Mouse (Mus musculus) cortical plate, adult 2 months (tissue): ENCODE data around the gene Kctd2. TPM values are rescaled to one million over a fixed set of nuclear protein-coding genes. Genes with fewer than 3 reads are reported as not detected.

Experiments used
- H3K27ac ChIP-seq: fragments of 200-500 bp; 2 replicates; pipeline ENCODE4 v1.5.1; 2012; ENCODE audit warnings: low read length, control low read depth, inconsistent platforms; ENCODE audit not compliant: insufficient read depth
- H3K4me1 ChIP-seq: fragments of 200-500 bp; 2 replicates; pipeline ENCODE4 v1.6.1; 2011; ENCODE audit warnings: low read length; ENCODE audit not compliant: control insufficient read depth, insufficient read depth
- H3K4me3 ChIP-seq: fragments of 200-500 bp; 2 replicates; pipeline ENCODE4 v1.5.1; 2011; ENCODE audit warnings: mild to moderate bottlenecking, low read length, control low read depth; ENCODE audit not compliant: insufficient read depth
- CTCF ChIP-seq: fragments of 200-500 bp; IDR thresholded peaks from 2 replicates; pipeline ENCODE4 v1.5.1; 2011; ENCODE audit warnings: mild to moderate bottlenecking, control low read depth, low read length; ENCODE audit not compliant: insufficient read depth; ENCODE audit errors: extremely low read depth
- POLR2A ChIP-seq: fragments of 200-500 bp; IDR thresholded peaks from 2 replicates; pipeline ENCODE4 v1.6.1; 2011; ENCODE audit warnings: mild to moderate bottlenecking, low read length, control low read depth; ENCODE audit not compliant: insufficient read depth; ENCODE audit errors: extremely low read depth
- polyA plus RNA-seq: library from polyadenylated mRNA; depleted of rRNA; stranded (reverse); fragments of >200 nt; gene quantifications from 2 replicates; pipeline ENCODE4 v1.2.3, GENCODE M21; 2012; rRNA removed

The Kctd2 gene
- polyA plus RNA-seq, result 75.0 and 81.1 TPM in 2 replicates

- Histone ChIP-seq H3K4me3 (peak within 1 kb of the TSS; percentile 82), H3K4me1 (peaks cover 5% of the 10 kb centered on the region; the same call in 1 of the 2 replicates), H3K27ac (peak within 1 kb of the TSS; percentile 95)
- TF ChIP-seq POLR2A, result peak; percentile 87
- no peak for TF ChIP-seq CTCF
Measured at GRCm38 (mm10) chr11:115419531-115420237, at the start of gene Kctd2, which contains the start of gene Atp5h. Gene Kctd2 (plus strand): TSS chr11:115420128. Gene Atp5h (minus strand): TSS chr11:115419962.

GRCm38 (mm10) chr11:115370368-115370767, 49.6 kb upstream of the Kctd2 start:
- no peak overlapping the region for H3K27ac ChIP-seq
- H3K4me1 ChIP-seq, result peaks cover 8% of the 10 kb centered on the region
- TF ChIP-seq POLR2A (no peak), CTCF (no peak)
- no peak overlapping the region for H3K4me3 ChIP-seq

GRCm38 (mm10) chr11:115371354-115371753, 48.6 kb upstream of the Kctd2 start:
- H3K4me3 ChIP-seq, result no peak overlapping the region
- peaks cover 8% of the 10 kb centered on the region for H3K4me1 ChIP-seq
- no peak overlapping the region for H3K27ac ChIP-seq
- TF ChIP-seq POLR2A (no peak), CTCF (no peak)

- TF ChIP-seq CTCF (no peak), POLR2A (no peak)
- no peak overlapping the region for H3K4me3 ChIP-seq
- H3K4me1 ChIP-seq, result peaks cover 8% of the 10 kb centered on the region
Measured at GRCm38 (mm10) chr11:115372015-115372414, 47.9 kb upstream of the Kctd2 start.

GRCm38 (mm10) chr11:115372737-115373136, 47.2 kb upstream of the Kctd2 start:
- Histone ChIP-seq H3K27ac (no peak overlapping the region), H3K4me1 (peaks cover 8% of the 10 kb centered on the region), H3K4me3 (no peak overlapping the region)
- TF ChIP-seq POLR2A (no peak), CTCF (no peak)

More at GRCm38 (mm10) chr11:115372015-115372414, 47.9 kb upstream of the Kctd2 start:
- H3K27ac ChIP-seq, result no peak overlapping the region

- Histone ChIP-seq H3K4me1 (peaks cover 8% of the 10 kb centered on the region), H3K4me3 (peak overlapping the region; percentile 31), H3K27ac (peak overlapping the region; percentile 32)
- TF ChIP-seq CTCF (no peak), POLR2A (peak; percentile 72)
Measured at GRCm38 (mm10) chr11:115373805-115374694, 45.9 kb upstream of the Kctd2 start.

- Histone ChIP-seq H3K27ac (peak overlapping the region; percentile 32), H3K4me1 (peaks cover 8% of the 10 kb centered on the region), H3K4me3 (peak overlapping the region; percentile 31)
- TF ChIP-seq CTCF (no peak), POLR2A (no peak)
Measured at GRCm38 (mm10) chr11:115374695-115375425, 45.1 kb upstream of the Kctd2 start.

- TF ChIP-seq POLR2A (no peak), CTCF (no peak)
- H3K4me1 ChIP-seq, result peaks cover 8% of the 10 kb centered on the region
- H3K27ac ChIP-seq, result no peak overlapping the region
- no peak overlapping the region for H3K4me3 ChIP-seq
Measured at GRCm38 (mm10) chr11:115376722-115377121, 43.2 kb upstream of the Kctd2 start.

- Histone ChIP-seq H3K4me1 (peaks cover 8% of the 10 kb centered on the region), H3K4me3 (no peak overlapping the region), H3K27ac (no peak overlapping the region)
- no peak for TF ChIP-seq CTCF
- TF ChIP-seq POLR2A, result no peak
Measured at GRCm38 (mm10) chr11:115377254-115377653, 42.7 kb upstream of the Kctd2 start.
